Mouse (Mus musculus): ENCODE data around the gene B230118H07Rik. TPM values are rescaled to one million over a fixed set of nuclear protein-coding genes. Genes with fewer than 3 reads are reported as not detected.

B230118H07Rik gene
- total and polyA plus RNA-seq, 3 experiments: 5.0 to 12.6 (median 9.7) TPM

- Histone ChIP-seq H3K27me3 (replicated peaks) (peaks cover 9% of the 10 kb centered on the region), H3K36me3 (replicated peaks in 1 of 2; ENCODE audit: control insufficient read depth in 1 of 2, insufficient read depth in 1 of 2, low read length in 1 of 2) (no peaks in the 10 kb centered on the region), H3K4me2 (ENCODE audit: insufficient read depth, low read depth, poor library complexity, severe bottlenecking) (no peak overlapping the region; the same call in 1 of the 2 replicates), H3K79me2 (replicated peaks; ENCODE audit: control insufficient read depth, extremely low read depth, insufficient read depth, poor library complexity, severe bottlenecking) (no peaks in the 10 kb centered on the region), H3K9ac (ENCODE audit: insufficient read depth, low read depth) (no peak overlapping the region), H3K9me3 (replicated peaks; ENCODE audit: low read length) (no peaks in the 10 kb centered on the region), H3K4me3 (replicated peaks in 1 of 3; ENCODE audit: low read depth in 2 of 3, low read length in 2 of 3, poor library complexity in 1 of 3) (no peak overlapping the region), H3K4me1 (ENCODE audit: control insufficient read depth in 1 of 2, insufficient read depth in 2 of 2) (peaks cover 0 to 7% of the 10 kb centered on the region in 2 experiments; a peak in 1 of 4 replicates), H3K27ac (ENCODE audit: insufficient read depth, low read depth) (no peak overlapping the region)
- dilution Hi-C loops (cut with MboI; ENCODE audit: extremely low pct_ligation_motif_present, extremely low pct_unique_long_range_greater_than_20kb, low sequenced_read_pairs) (no loop called here), in situ Hi-C loops (cut with MboI; ENCODE audit: low pct_ligation_motif_present, low pct_unique_long_range_greater_than_20kb, low sequenced_read_pairs) (no loop called here)
- TF ChIP-seq ZNF384 (IDR thresholded peaks at IDR 0.05; ENCODE audit: low read depth, low read length) (peak; percentile 31; the same call in 1 of the 2 replicates), RCOR1 (conservative IDR thresholded peaks at IDR 0.05; ENCODE audit: low read depth, low read length) (no peak)
- DNase-seq (ENCODE audit: extremely low read depth): no peak
Measured at GRCm38 (mm10) chr2:101598190-101599181, 50.8 kb downstream of the B230118H07Rik start.

GRCm38 (mm10) chr2:101597186-101597585 is 52.1 kb downstream of the B230118H07Rik start:
- TF ChIP-seq NRF1 (IDR thresholded peaks at IDR 0.05; ENCODE audit: low read depth, low read length) (no peak), RAD21 (IDR thresholded peaks at IDR 0.05; ENCODE audit: low read depth, low read length) (peak; percentile 52), SMC3 (IDR thresholded peaks at IDR 0.05; ENCODE audit: low read depth, low read length) (peak; percentile 44), TBP (conservative IDR thresholded peaks at IDR 0.05; ENCODE audit: low read depth, low read length) (no peak), CTCF (conservative IDR thresholded peaks at IDR 0.05 in 1 of 2, IDR thresholded peaks at IDR 0.05 in 1 of 2; ENCODE audit: low read depth in 2 of 2, low read length in 2 of 2) (peak in 1 of 2 experiments; percentile 55; a peak in 2 of 4 replicates), ZNF384 (IDR thresholded peaks at IDR 0.05; ENCODE audit: low read depth, low read length) (no peak)
- H3K79me2 ChIP-seq (replicated peaks; ENCODE audit: control insufficient read depth, extremely low read depth, insufficient read depth, poor library complexity, severe bottlenecking): no peaks in the 10 kb centered on the region
- H3K36me3 ChIP-seq (replicated peaks in 1 of 2; ENCODE audit: control insufficient read depth in 1 of 2, insufficient read depth in 1 of 2, low read length in 1 of 2): no peaks in the 10 kb centered on the region
- H3K27ac ChIP-seq (ENCODE audit: insufficient read depth, low read depth): no peak overlapping the region
- H3K4me2 ChIP-seq (ENCODE audit: insufficient read depth, low read depth, poor library complexity, severe bottlenecking): no peak overlapping the region
- H3K9me3 ChIP-seq (replicated peaks; ENCODE audit: low read length): no peaks in the 10 kb centered on the region
- peaks cover 0 to 7% of the 10 kb centered on the region in 2 experiments; a peak in 1 of 4 replicates for H3K4me1 ChIP-seq (ENCODE audit: control insufficient read depth in 1 of 2, insufficient read depth in 2 of 2)
- dilution Hi-C loops (cut with MboI; ENCODE audit: extremely low pct_ligation_motif_present, extremely low pct_unique_long_range_greater_than_20kb, low sequenced_read_pairs): no loop called here
- H3K4me3 ChIP-seq (replicated peaks in 1 of 3; ENCODE audit: low read depth in 2 of 3, low read length in 2 of 3, poor library complexity in 1 of 3): no peak overlapping the region
- in situ Hi-C loops (cut with MboI; ENCODE audit: low pct_ligation_motif_present, low pct_unique_long_range_greater_than_20kb, low sequenced_read_pairs): no loop called here
- H3K9ac ChIP-seq (ENCODE audit: insufficient read depth, low read depth): no peak overlapping the region
- no peak for DNase-seq (ENCODE audit: extremely low read depth)
- H3K27me3 ChIP-seq (replicated peaks): peaks cover 11% of the 10 kb centered on the region

- H3K79me2 ChIP-seq (replicated peaks; ENCODE audit: control insufficient read depth, extremely low read depth, insufficient read depth, poor library complexity, severe bottlenecking): no peaks in the 10 kb centered on the region
- H3K4me2 ChIP-seq (ENCODE audit: insufficient read depth, low read depth, poor library complexity, severe bottlenecking): no peak overlapping the region
- H3K27me3 ChIP-seq (replicated peaks): peaks cover 15% of the 10 kb centered on the region
- no peaks in the 10 kb centered on the region for H3K9me3 ChIP-seq (replicated peaks; ENCODE audit: low read length)
- H3K4me3 ChIP-seq (replicated peaks in 1 of 3; ENCODE audit: low read depth in 2 of 3, low read length in 2 of 3, poor library complexity in 1 of 3): no peak overlapping the region
- DNase-seq (ENCODE audit: extremely low read depth): no peak
- in situ Hi-C loops (cut with MboI; ENCODE audit: low pct_ligation_motif_present, low pct_unique_long_range_greater_than_20kb, low sequenced_read_pairs): no loop called here
- H3K27ac ChIP-seq (ENCODE audit: insufficient read depth, low read depth): no peak overlapping the region
- no peak for TF ChIP-seq UBTF (IDR thresholded peaks at IDR 0.05; ENCODE audit: low read depth, low read length)
- no peak for TF ChIP-seq ELF1 (IDR thresholded peaks at IDR 0.05; ENCODE audit: low read depth, low read length)
- TF ChIP-seq ZNF384 (IDR thresholded peaks at IDR 0.05; ENCODE audit: low read depth, low read length): no peak
- TF ChIP-seq JUN (IDR thresholded peaks at IDR 0.05; ENCODE audit: insufficient read depth, low read depth, low read length): no peak
- no peak for TF ChIP-seq BHLHE40 (IDR thresholded peaks at IDR 0.05; ENCODE audit: low read depth, low read length)
- TF ChIP-seq POLR2A (IDR thresholded peaks at IDR 0.05; ENCODE audit: low read depth, low read length): no peak
- no peak for TF ChIP-seq CHD1 (IDR thresholded peaks at IDR 0.05; ENCODE audit: low read depth, low read length)
- no peak for TF ChIP-seq GABPA (IDR thresholded peaks at IDR 0.05; ENCODE audit: insufficient replicate concordance, low read depth, low read length)
- TF ChIP-seq MAX (IDR thresholded peaks at IDR 0.05; ENCODE audit: low read length): no peak
- TF ChIP-seq POLR2AphosphoS2 (IDR thresholded peaks at IDR 0.05; ENCODE audit: low read depth, low read length): no peak
- no peak for TF ChIP-seq CTCF (conservative IDR thresholded peaks at IDR 0.05 in 1 of 2, IDR thresholded peaks at IDR 0.05 in 1 of 2; ENCODE audit: low read depth in 2 of 2, low read length in 2 of 2)
- TF ChIP-seq RCOR1 (conservative IDR thresholded peaks at IDR 0.05; ENCODE audit: low read depth, low read length): no peak
- no peak for TF ChIP-seq USF2 (conservative IDR thresholded peaks at IDR 0.05; ENCODE audit: low read depth, low read length)
- no peak for TF ChIP-seq TBP (conservative IDR thresholded peaks at IDR 0.05; ENCODE audit: low read depth, low read length)
- TF ChIP-seq JUND (conservative IDR thresholded peaks at IDR 0.05; ENCODE audit: low read depth, low read length): no peak
- TF ChIP-seq EP300 (IDR thresholded peaks at IDR 0.05; ENCODE audit: low read length): no peak
- no peak for TF ChIP-seq MEF2A (IDR thresholded peaks at IDR 0.05; ENCODE audit: borderline replicate concordance, low read depth, low read length)
- TF ChIP-seq NELFE (IDR thresholded peaks at IDR 0.05; ENCODE audit: low read depth, low read length): no peak
- H3K36me3 ChIP-seq (replicated peaks in 1 of 2; ENCODE audit: control insufficient read depth in 1 of 2, insufficient read depth in 1 of 2, low read length in 1 of 2): no peaks in the 10 kb centered on the region
- peaks cover 0 to 7% of the 10 kb centered on the region in 2 experiments; a peak in 1 of 4 replicates for H3K4me1 ChIP-seq (ENCODE audit: control insufficient read depth in 1 of 2, insufficient read depth in 2 of 2)
- H3K9ac ChIP-seq (ENCODE audit: insufficient read depth, low read depth): no peak overlapping the region
- dilution Hi-C loops (cut with MboI; ENCODE audit: extremely low pct_ligation_motif_present, extremely low pct_unique_long_range_greater_than_20kb, low sequenced_read_pairs): no loop called here
Measured at GRCm38 (mm10) chr2:101594681-101595080, 54.7 kb downstream of the B230118H07Rik start.
